Mouse (Mus musculus) inflammation-experienced regulatory T-cells, adult 16 weeks (primary cell): ENCODE data around the gene Uty. TPM values are rescaled to one million over a fixed set of nuclear protein-coding genes. Genes with fewer than 3 reads are reported as not detected.

Experiments
- polyA plus RNA-seq: library from polyadenylated mRNA; unstranded; fragments of 100-300 nt; shearing (Covaris generic); gene quantifications from one replicate; pipeline ENCODE4 v1.2.1, GENCODE M21; 2017

Uty gene
- polyA plus RNA-seq, result 55.8 TPM

GRCm38 (mm10) chrY:1245426-1245863, at the start of gene Uty:
Uty (minus strand) TSS chrY:1245759.

GRCm38 (mm10) chrY:1286171-1286795, 40.7 kb upstream of the Uty start, which contains the start of gene Ddx3y:
Ddx3y (minus strand) TSS chrY:1286629.

Other genes with a start within 250 kb of the Uty start
- 142 TPM for gene Eif2s3y, start 235.2 kb downstream of the Uty start, polyA plus RNA-seq
- gene Ddx3y, start 40.9 kb upstream of the Uty start, polyA plus RNA-seq, result 131 TPM
- not detected for gene Usp9y, start 214.0 kb upstream of the Uty start, polyA plus RNA-seq